Mouse (Mus musculus) granulocyte monocyte progenitor cell, adult 5-6 weeks (primary cell): ENCODE data around the gene Gm13271. TPM values are rescaled to one million over a fixed set of nuclear protein-coding genes. Genes with fewer than 3 reads are reported as not detected.

ENCODE experiments used
- total RNA-seq, 2 experiments: library from RNA; stranded (forward) in 1 of 2; stranded (reverse) in 1 of 2; fragments of 200-712, 200-1000 nt in 1 of 2; fragments of >200 nt in 1 of 2; fragmentation: Nextera tagmentation in 1 of 2; gene quantifications; 2 replicates each; pipeline ENCODE4 v1.2.3; 2014 to 2017

The Gm13271 gene
- total RNA-seq, 2 experiments from 2014 or later: not detected

Other genes starting within 250 kb of the Gm13271 start
Only the 30 nearest of the 32 such genes appear.
- not detected in 2 replicates for gene Ifna14, start 183.1 kb upstream of the Gm13271 start, total RNA-seq (2014; fragmentation: Nextera tagmentation)
- not detected in 2 replicates for gene Ifna14, start 183.1 kb upstream of the Gm13271 start, total RNA-seq (2017)
- not detected in 2 replicates for gene Ifna9, start 162.5 kb upstream of the Gm13271 start, total RNA-seq (2014; fragmentation: Nextera tagmentation)
- not detected in 2 replicates for gene Ifna9, start 162.5 kb upstream of the Gm13271 start, total RNA-seq (2017)
- not detected in 2 replicates for gene Ifna12, start 151.5 kb upstream of the Gm13271 start, total RNA-seq (2014; fragmentation: Nextera tagmentation)
- not detected in 2 replicates for gene Ifna12, start 151.5 kb upstream of the Gm13271 start, total RNA-seq (2017)
- gene C87499, start 120.5 kb upstream of the Gm13271 start, total RNA-seq (2014; fragmentation: Nextera tagmentation): not detected in 2 replicates
- not detected in 2 replicates for gene C87499, start 120.5 kb upstream of the Gm13271 start, total RNA-seq (2017)
- not detected in 2 replicates for gene Ifna13, start 110.4 kb upstream of the Gm13271 start, total RNA-seq (2014; fragmentation: Nextera tagmentation)
- not detected in 2 replicates for gene Ifna13, start 110.4 kb upstream of the Gm13271 start, total RNA-seq (2017)
- not detected in 2 replicates for gene Ifna16, start 77.9 kb upstream of the Gm13271 start, total RNA-seq (2014; fragmentation: Nextera tagmentation)
- gene Ifna16, start 77.9 kb upstream of the Gm13271 start, total RNA-seq (2017): not detected in 2 replicates
- not detected in 2 replicates for gene Ifna2, start 71.0 kb upstream of the Gm13271 start, total RNA-seq (2014; fragmentation: Nextera tagmentation)
- not detected in 2 replicates for gene Ifna2, start 71.0 kb upstream of the Gm13271 start, total RNA-seq (2017)
- gene Ifnab, start 63.5 kb upstream of the Gm13271 start, total RNA-seq (2014; fragmentation: Nextera tagmentation): not detected in 2 replicates
- not detected in 2 replicates for gene Ifnab, start 63.5 kb upstream of the Gm13271 start, total RNA-seq (2017)
- not detected in 2 replicates for gene Gm26566, start 33.1 kb upstream of the Gm13271 start, total RNA-seq (2014; fragmentation: Nextera tagmentation)
- gene Gm26566, start 33.1 kb upstream of the Gm13271 start, total RNA-seq (2017): 0.69 TPM in 1 of 2 replicates, not detected in the other
- gene Klhl9, start 32.4 kb upstream of the Gm13271 start, total RNA-seq (2014; fragmentation: Nextera tagmentation): 33.5 and 45.5 TPM in 2 replicates
- 72.4 and 96.0 TPM in 2 replicates for gene Klhl9, start 32.4 kb upstream of the Gm13271 start, total RNA-seq (2017)
- gene Gm13283, start 5.3 kb downstream of the Gm13271 start, total RNA-seq (2014; fragmentation: Nextera tagmentation): 0.49 TPM in 1 of 2 replicates, not detected in the other
- 0.21 TPM in 1 of 2 replicates, not detected in the other for gene Gm13283, start 5.3 kb downstream of the Gm13271 start, total RNA-seq (2017)
- gene Gm13290, start 19.0 kb downstream of the Gm13271 start, total RNA-seq (2014; fragmentation: Nextera tagmentation): not detected in 2 replicates
- not detected in 2 replicates for gene Gm13290, start 19.0 kb downstream of the Gm13271 start, total RNA-seq (2017)
- not detected in 2 replicates for gene Gm13289, start 22.1 kb downstream of the Gm13271 start, total RNA-seq (2014; fragmentation: Nextera tagmentation)
- gene Gm13289, start 22.1 kb downstream of the Gm13271 start, total RNA-seq (2017): not detected in 2 replicates
- gene Gm13272, start 25.0 kb downstream of the Gm13271 start, total RNA-seq (2014; fragmentation: Nextera tagmentation): not detected in 2 replicates
- not detected in 2 replicates for gene Gm13272, start 25.0 kb downstream of the Gm13271 start, total RNA-seq (2017)
- 1.5 TPM in 1 of 2 replicates, not detected in the other for gene Ifnz, start 27.3 kb downstream of the Gm13271 start, total RNA-seq (2014; fragmentation: Nextera tagmentation)
- 0.22 and 0.52 TPM in 2 replicates for gene Ifnz, start 27.3 kb downstream of the Gm13271 start, total RNA-seq (2017)
- not detected in 2 replicates for gene Gm13276, start 30.8 kb downstream of the Gm13271 start, total RNA-seq (2014; fragmentation: Nextera tagmentation)
- not detected in 2 replicates for gene Gm13276, start 30.8 kb downstream of the Gm13271 start, total RNA-seq (2017)
- gene Gm13277, start 33.8 kb downstream of the Gm13271 start, total RNA-seq (2014; fragmentation: Nextera tagmentation): not detected in 2 replicates
- gene Gm13277, start 33.8 kb downstream of the Gm13271 start, total RNA-seq (2017): not detected in 2 replicates
- not detected in 2 replicates for gene Gm13278, start 36.7 kb downstream of the Gm13271 start, total RNA-seq (2014; fragmentation: Nextera tagmentation)
- not detected in 2 replicates for gene Gm13278, start 36.7 kb downstream of the Gm13271 start, total RNA-seq (2017)
- gene Gm13275, start 39.6 kb downstream of the Gm13271 start, total RNA-seq (2014; fragmentation: Nextera tagmentation): not detected in 2 replicates
- not detected in 2 replicates for gene Gm13275, start 39.6 kb downstream of the Gm13271 start, total RNA-seq (2017)
- gene Gm13279, start 42.5 kb downstream of the Gm13271 start, total RNA-seq (2014; fragmentation: Nextera tagmentation): not detected in 2 replicates
- not detected in 2 replicates for gene Gm13279, start 42.5 kb downstream of the Gm13271 start, total RNA-seq (2017)
- not detected in 2 replicates for gene Gm13285, start 44.8 kb downstream of the Gm13271 start, total RNA-seq (2014; fragmentation: Nextera tagmentation)
- not detected in 2 replicates for gene Gm13285, start 44.8 kb downstream of the Gm13271 start, total RNA-seq (2017)
- gene Gm13287, start 48.4 kb downstream of the Gm13271 start, total RNA-seq (2014; fragmentation: Nextera tagmentation): not detected in 2 replicates
- gene Gm13287, start 48.4 kb downstream of the Gm13271 start, total RNA-seq (2017): not detected in 2 replicates
- gene Gm13288, start 50.7 kb downstream of the Gm13271 start, total RNA-seq (2014; fragmentation: Nextera tagmentation): not detected in 2 replicates
- gene Gm13288, start 50.7 kb downstream of the Gm13271 start, total RNA-seq (2017): not detected in 2 replicates
- not detected in 2 replicates for gene Ifna7, start 61.4 kb downstream of the Gm13271 start, total RNA-seq (2014; fragmentation: Nextera tagmentation)
- not detected in 2 replicates for gene Ifna7, start 61.4 kb downstream of the Gm13271 start, total RNA-seq (2017)
- not detected in 2 replicates for gene Ifna11, start 65.1 kb downstream of the Gm13271 start, total RNA-seq (2014; fragmentation: Nextera tagmentation)
- gene Ifna11, start 65.1 kb downstream of the Gm13271 start, total RNA-seq (2017): not detected in 2 replicates
- not detected in 2 replicates for gene Ifna6, start 72.5 kb downstream of the Gm13271 start, total RNA-seq (2014; fragmentation: Nextera tagmentation)
- not detected in 2 replicates for gene Ifna6, start 72.5 kb downstream of the Gm13271 start, total RNA-seq (2017)
- gene Ifna5, start 80.7 kb downstream of the Gm13271 start, total RNA-seq (2014; fragmentation: Nextera tagmentation): not detected in 2 replicates
- not detected in 2 replicates for gene Ifna5, start 80.7 kb downstream of the Gm13271 start, total RNA-seq (2017)
- not detected in 2 replicates for gene Ifna4, start 87.0 kb downstream of the Gm13271 start, total RNA-seq (2014; fragmentation: Nextera tagmentation)
- not detected in 2 replicates for gene Ifna4, start 87.0 kb downstream of the Gm13271 start, total RNA-seq (2017)
- not detected in 2 replicates for gene Ifna1, start 95.2 kb downstream of the Gm13271 start, total RNA-seq (2014; fragmentation: Nextera tagmentation)
- gene Ifna1, start 95.2 kb downstream of the Gm13271 start, total RNA-seq (2017): not detected in 2 replicates
- gene Ifne, start 125.3 kb downstream of the Gm13271 start, total RNA-seq (2014; fragmentation: Nextera tagmentation): not detected in 2 replicates
- not detected in 2 replicates for gene Ifne, start 125.3 kb downstream of the Gm13271 start, total RNA-seq (2017)